Mouse (Mus musculus): ENCODE results near the gene Fam208b. TPM values are rescaled to one million over a fixed set of nuclear protein-coding genes. Genes with fewer than 3 reads are reported as not detected.

Fam208b gene
- polyA plus RNA-seq (2017; shearing (Covaris generic)) = 67.0 TPM

DNA sequence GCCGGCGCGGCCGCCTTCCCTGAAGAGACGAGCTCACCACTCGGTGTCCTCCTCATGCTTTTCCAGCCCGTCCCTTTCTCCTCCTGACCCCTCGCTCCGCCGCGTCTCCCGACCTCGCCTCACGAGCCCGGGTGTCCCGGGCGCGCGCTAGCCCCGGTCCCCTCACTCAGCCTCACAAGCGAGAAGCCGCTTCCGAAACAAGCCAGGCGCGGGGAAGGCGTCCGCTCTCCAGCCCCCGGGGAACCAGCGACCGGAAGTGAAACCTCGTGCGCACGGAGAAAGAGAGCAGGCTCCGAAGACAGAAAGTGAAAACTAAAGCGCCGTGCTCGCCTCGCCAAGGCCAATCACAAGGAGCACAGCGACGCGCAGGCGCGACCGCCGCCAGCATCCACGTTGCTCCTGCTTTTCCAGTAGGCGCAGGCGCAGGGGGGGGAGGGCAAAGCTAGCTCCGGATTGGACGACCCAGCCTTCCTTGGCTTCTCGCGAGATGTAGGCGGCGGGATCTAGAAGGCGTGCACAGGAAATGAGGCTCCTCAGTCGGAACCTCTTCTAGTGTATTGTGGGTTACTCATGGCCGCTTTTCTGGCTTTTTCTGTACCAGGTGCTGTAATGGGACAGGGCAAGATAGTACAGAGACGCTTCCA, at the start of gene Fam208b:
TSS of gene Fam208b (minus strand) at position 314 of the 644 bp plus-strand sequence.

GRCm38 (mm10) chr13:3633895-3634811, 23.2 kb upstream of the Fam208b start, which contains the start of gene Asb13:
Asb13 (plus strand) TSS chr13:3634032.

DNA sequence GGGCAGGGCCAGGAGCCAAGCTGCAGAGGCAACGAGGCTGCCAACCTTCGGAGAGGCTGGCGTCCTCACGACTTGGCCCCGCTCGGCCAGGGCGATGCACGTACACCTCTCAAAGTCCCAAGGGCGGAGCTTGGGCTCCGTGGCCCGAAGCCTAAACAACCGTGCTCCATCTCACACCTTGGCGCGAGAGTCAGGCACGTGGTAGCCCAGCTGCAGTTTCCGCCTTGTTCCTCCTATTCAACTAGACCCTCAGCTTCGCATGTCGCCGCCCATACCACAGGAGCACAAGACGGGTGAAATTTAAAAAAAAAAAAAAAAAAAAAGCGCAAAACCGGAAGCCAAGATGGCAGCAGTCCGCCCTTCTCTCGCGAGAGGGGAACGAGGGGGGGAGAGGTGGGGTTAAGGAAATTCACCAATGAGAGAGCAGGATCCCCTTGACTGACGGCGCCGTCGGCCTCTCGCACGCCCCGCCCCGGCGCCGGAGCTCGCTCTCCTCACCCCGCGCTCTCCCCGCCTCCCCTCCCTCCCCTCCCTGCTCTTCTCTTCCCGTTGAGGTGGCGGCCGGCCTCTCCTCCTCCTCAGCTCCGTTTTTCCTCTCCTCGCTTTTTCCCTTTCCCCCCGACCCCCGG, 73.2 kb downstream of the Fam208b start, which contains the start of gene Gdi2:
TSS of gene Gdi2 (plus strand) at position 470 of the 629 bp plus-strand sequence.

Other genes with a start within 250 kb of the Fam208b start
- gene Gdi2, start 73.0 kb downstream of the Fam208b start, polyA plus RNA-seq (2017; shearing (Covaris generic)) = 396 TPM
- 54.5 TPM for gene Asb13, start 22.9 kb upstream of the Fam208b start, polyA plus RNA-seq (2017; shearing (Covaris generic))
- gene Calml3, start 193.2 kb upstream of the Fam208b start, polyA plus RNA-seq (2017; shearing (Covaris generic)) = not detected
- not detected for gene Calm4, start 226.6 kb upstream of the Fam208b start, polyA plus RNA-seq (2017; shearing (Covaris generic))
- not detected for gene Calm5, start 243.1 kb upstream of the Fam208b start, polyA plus RNA-seq (2017; shearing (Covaris generic))